Mouse (Mus musculus): ENCODE measurements around the gene Cstad. TPM values are rescaled to one million over a fixed set of nuclear protein-coding genes. Genes with fewer than 3 reads are reported as not detected.

Gene Cstad
- polyA plus RNA-seq, 1 experiment, result 0.47 TPM

DNA sequence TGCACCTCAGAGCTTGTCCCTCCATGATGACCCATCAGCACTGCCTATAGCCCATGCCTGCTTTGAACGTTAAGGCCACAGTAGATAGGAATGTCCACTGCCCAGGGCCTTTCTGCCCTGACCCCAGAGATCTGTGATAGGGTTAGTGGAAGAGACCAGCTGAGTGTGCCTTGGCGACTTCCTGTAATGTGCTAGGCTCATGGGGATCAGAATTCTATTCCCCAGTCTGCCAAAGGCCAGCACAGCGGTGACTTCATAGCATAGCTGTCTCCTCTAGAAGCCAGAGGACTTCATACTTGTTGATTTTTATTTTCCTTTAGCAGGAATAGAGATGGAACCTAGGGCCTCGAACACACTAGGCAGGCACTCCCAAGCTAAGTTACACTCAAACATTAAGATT, 5.1 kb upstream of the Cstad start:
- no peaks in the 10 kb centered on the region for H3K79me3 ChIP-seq (ENCODE audit: low read depth)
- H3K79me2 ChIP-seq (ENCODE audit: control insufficient read depth, insufficient read depth), result no peaks in the 10 kb centered on the region
- no peaks in the 10 kb centered on the region for H3K36me3 ChIP-seq (ENCODE audit: control insufficient read depth, insufficient read depth)
- no peaks in the 10 kb centered on the region for H3K27me3 ChIP-seq (ENCODE audit: control insufficient read depth, insufficient read depth, insufficient read length)
- TF ChIP-seq FOSL1 (IDR thresholded peaks at IDR 0.05; ENCODE audit: insufficient read depth, low read length, poor library complexity, severe bottlenecking) (no peak), USF1 (IDR thresholded peaks at IDR 0.05; ENCODE audit: low read depth) (no peak), MYOG (IDR thresholded peaks at IDR 0.05; ENCODE audit: control insufficient read depth, extremely low read depth, insufficient read length) (no peak), MAX (IDR thresholded peaks at IDR 0.05) (no peak), MYOD1 (IDR thresholded peaks at IDR 0.05; ENCODE audit: control insufficient read depth, insufficient read length, low read depth) (no peak), CTCF (IDR thresholded peaks at IDR 0.05; ENCODE audit: control insufficient read depth, insufficient read depth, insufficient read length) (no peak), CEBPB (IDR thresholded peaks at IDR 0.05; ENCODE audit: low read depth) (no peak)
- H3K4me3 ChIP-seq (ENCODE audit: insufficient read depth, poor library complexity, severe bottlenecking), result no peak overlapping the region
- H3ac ChIP-seq (ENCODE audit: control insufficient read depth, insufficient read length, low read depth), result no peak overlapping the region

GRCm38 (mm10) chr2:30590909-30591308, 3.9 kb upstream of the Cstad start:
- H3ac ChIP-seq (ENCODE audit: control insufficient read depth, insufficient read length, low read depth), result no peak overlapping the region
- H3K79me2 ChIP-seq (ENCODE audit: control insufficient read depth, insufficient read depth), result no peaks in the 10 kb centered on the region
- no peaks in the 10 kb centered on the region for H3K27me3 ChIP-seq (ENCODE audit: control insufficient read depth, insufficient read depth, insufficient read length)
- H3K79me3 ChIP-seq (ENCODE audit: low read depth), result no peaks in the 10 kb centered on the region
- H3K4me3 ChIP-seq (ENCODE audit: insufficient read depth, poor library complexity, severe bottlenecking), result no peak overlapping the region
- peak; percentile 95 for TF ChIP-seq USF1 (IDR thresholded peaks at IDR 0.05; ENCODE audit: low read depth)
- no peak for TF ChIP-seq CEBPB (IDR thresholded peaks at IDR 0.05; ENCODE audit: low read depth)
- TF ChIP-seq MYOD1 (IDR thresholded peaks at IDR 0.05; ENCODE audit: control insufficient read depth, insufficient read length, low read depth), result no peak
- peak; percentile 38 for TF ChIP-seq MAX (IDR thresholded peaks at IDR 0.05)
- H3K36me3 ChIP-seq (ENCODE audit: control insufficient read depth, insufficient read depth), result no peaks in the 10 kb centered on the region

GRCm38 (mm10) chr2:30592391-30592790, 2.4 kb upstream of the Cstad start:
- Histone ChIP-seq H3K36me3 (ENCODE audit: control insufficient read depth, insufficient read depth) (no peaks in the 10 kb centered on the region), H3K4me3 (ENCODE audit: insufficient read depth, poor library complexity, severe bottlenecking) (no peak overlapping the region), H3K79me3 (ENCODE audit: low read depth) (no peaks in the 10 kb centered on the region), H3ac (ENCODE audit: control insufficient read depth, insufficient read length, low read depth) (no peak overlapping the region), H3K27me3 (ENCODE audit: control insufficient read depth, insufficient read depth, insufficient read length) (no peaks in the 10 kb centered on the region), H3K79me2 (ENCODE audit: control insufficient read depth, insufficient read depth) (no peaks in the 10 kb centered on the region)
- TF ChIP-seq MYOG (IDR thresholded peaks at IDR 0.05; ENCODE audit: control insufficient read depth, extremely low read depth, insufficient read length) (no peak), MAX (IDR thresholded peaks at IDR 0.05) (no peak), CEBPB (IDR thresholded peaks at IDR 0.05; ENCODE audit: low read depth) (no peak), USF1 (IDR thresholded peaks at IDR 0.05; ENCODE audit: low read depth) (no peak), MYOD1 (IDR thresholded peaks at IDR 0.05; ENCODE audit: control insufficient read depth, insufficient read length, low read depth) (no peak), CTCF (IDR thresholded peaks at IDR 0.05; ENCODE audit: control insufficient read depth, insufficient read depth, insufficient read length) (no peak), FOSL1 (IDR thresholded peaks at IDR 0.05; ENCODE audit: insufficient read depth, low read length, poor library complexity, severe bottlenecking) (no peak)

- Histone ChIP-seq H3ac (ENCODE audit: control insufficient read depth, insufficient read length, low read depth) (no peak overlapping the region), H3K4me3 (ENCODE audit: insufficient read depth, poor library complexity, severe bottlenecking) (no peak overlapping the region), H3K79me2 (ENCODE audit: control insufficient read depth, insufficient read depth) (no peaks in the 10 kb centered on the region), H3K27me3 (ENCODE audit: control insufficient read depth, insufficient read depth, insufficient read length) (no peaks in the 10 kb centered on the region), H3K79me3 (ENCODE audit: low read depth) (no peaks in the 10 kb centered on the region), H3K36me3 (ENCODE audit: control insufficient read depth, insufficient read depth) (no peaks in the 10 kb centered on the region)
- TF ChIP-seq MAX (IDR thresholded peaks at IDR 0.05), result no peak
- TF ChIP-seq CEBPB (IDR thresholded peaks at IDR 0.05; ENCODE audit: low read depth), result no peak
- TF ChIP-seq USF1 (IDR thresholded peaks at IDR 0.05; ENCODE audit: low read depth), result no peak
- no peak for TF ChIP-seq FOSL1 (IDR thresholded peaks at IDR 0.05; ENCODE audit: insufficient read depth, low read length, poor library complexity, severe bottlenecking)
- no peak for TF ChIP-seq MYOD1 (IDR thresholded peaks at IDR 0.05; ENCODE audit: control insufficient read depth, insufficient read length, low read depth)
- TF ChIP-seq CTCF (IDR thresholded peaks at IDR 0.05; ENCODE audit: control insufficient read depth, insufficient read depth, insufficient read length), result no peak
These were observed 1.9 kb upstream of the Cstad start for GRCm38 (mm10) chr2:30592951-30593350.

DNA sequence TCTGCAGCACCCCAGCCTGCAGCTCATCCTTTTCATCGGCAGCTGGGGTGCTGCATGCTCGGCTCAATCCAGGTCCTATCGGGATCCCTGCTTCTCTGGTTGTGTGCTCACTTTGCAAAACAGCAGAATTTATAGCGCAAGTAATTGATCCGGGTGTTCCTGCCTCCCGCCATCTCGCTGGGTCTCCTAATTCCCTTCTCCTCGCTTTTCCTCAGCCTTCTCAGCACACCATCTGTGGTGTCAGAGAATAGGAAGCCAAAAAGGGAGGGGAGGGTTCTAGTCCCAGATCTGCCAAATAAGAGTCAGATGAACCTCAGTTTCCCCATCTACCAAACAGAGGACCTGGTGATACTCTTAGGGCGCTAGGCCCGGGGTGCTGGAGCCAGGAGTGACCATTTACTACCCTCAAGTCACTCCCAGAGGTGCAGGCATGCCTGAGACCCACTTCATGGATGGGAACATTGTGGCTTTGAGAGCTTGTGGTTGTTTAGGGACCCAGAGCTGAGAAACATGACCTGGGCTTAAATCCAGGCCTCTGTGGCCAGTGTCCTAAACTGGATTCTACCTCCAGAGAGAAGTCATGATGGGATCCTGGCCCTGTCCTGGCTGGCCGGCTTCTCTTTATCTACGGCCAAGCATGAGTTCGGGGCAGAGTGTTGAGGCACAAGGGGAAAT, 1.1 kb upstream of the Cstad start:
- Histone ChIP-seq H3K36me3 (ENCODE audit: control insufficient read depth, insufficient read depth) (no peaks in the 10 kb centered on the region), H3K27me3 (ENCODE audit: control insufficient read depth, insufficient read depth, insufficient read length) (no peaks in the 10 kb centered on the region), H3ac (ENCODE audit: control insufficient read depth, insufficient read length, low read depth) (no peak overlapping the region), H3K4me3 (ENCODE audit: insufficient read depth, poor library complexity, severe bottlenecking) (no peak overlapping the region), H3K79me2 (ENCODE audit: control insufficient read depth, insufficient read depth) (no peaks in the 10 kb centered on the region), H3K79me3 (ENCODE audit: low read depth) (no peaks in the 10 kb centered on the region)
- TF ChIP-seq MYOG (IDR thresholded peaks at IDR 0.05; ENCODE audit: control insufficient read depth, extremely low read depth, insufficient read length), result no peak

DNA sequence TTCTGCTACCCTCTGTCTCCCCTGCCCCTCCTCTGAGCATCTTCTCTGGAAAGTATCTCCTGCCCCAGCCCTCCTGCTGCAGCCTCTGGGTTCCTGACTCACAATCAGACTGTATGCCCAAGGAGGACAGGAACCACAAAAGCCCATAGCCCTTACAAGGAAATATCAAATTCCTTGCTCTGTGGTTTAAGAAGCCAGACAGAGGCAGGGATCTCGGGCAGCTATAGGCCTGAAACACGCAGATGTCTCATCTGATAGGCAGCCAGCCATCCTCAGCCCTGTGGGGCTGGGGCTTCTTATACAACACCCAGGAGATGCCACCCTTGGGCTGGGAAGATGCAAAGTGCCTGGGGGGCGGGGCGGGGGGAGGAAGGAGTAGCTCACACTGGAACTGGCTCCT, 956 bp downstream of the Cstad start:
- TF ChIP-seq MYOG (IDR thresholded peaks at IDR 0.05; ENCODE audit: control insufficient read depth, extremely low read depth, insufficient read length) (no peak), MAX (IDR thresholded peaks at IDR 0.05) (no peak), USF1 (IDR thresholded peaks at IDR 0.05; ENCODE audit: low read depth) (no peak), MYOD1 (IDR thresholded peaks at IDR 0.05; ENCODE audit: control insufficient read depth, insufficient read length, low read depth) (no peak), CEBPB (IDR thresholded peaks at IDR 0.05; ENCODE audit: low read depth) (no peak), CTCF (IDR thresholded peaks at IDR 0.05; ENCODE audit: control insufficient read depth, insufficient read depth, insufficient read length) (no peak), FOSL1 (IDR thresholded peaks at IDR 0.05; ENCODE audit: insufficient read depth, low read length, poor library complexity, severe bottlenecking) (no peak)
- Histone ChIP-seq H3ac (ENCODE audit: control insufficient read depth, insufficient read length, low read depth) (peak overlapping the region; percentile 16), H3K27me3 (ENCODE audit: control insufficient read depth, insufficient read depth, insufficient read length) (no peaks in the 10 kb centered on the region), H3K4me3 (ENCODE audit: insufficient read depth, poor library complexity, severe bottlenecking) (peak overlapping the region; percentile 29), H3K79me3 (ENCODE audit: low read depth) (no peaks in the 10 kb centered on the region), H3K36me3 (ENCODE audit: control insufficient read depth, insufficient read depth) (no peaks in the 10 kb centered on the region), H3K79me2 (ENCODE audit: control insufficient read depth, insufficient read depth) (no peaks in the 10 kb centered on the region)

All from C2C12 (cell line).